Mouse (Mus musculus): ENCODE measurements at regions not wholly inside any gene's neighbourhood (a gene's known extent, or its start where the extent isn't known, plus 50 kb on each side); places are given as distances from the start of the nearest gene placed in this dataset.

DNA sequence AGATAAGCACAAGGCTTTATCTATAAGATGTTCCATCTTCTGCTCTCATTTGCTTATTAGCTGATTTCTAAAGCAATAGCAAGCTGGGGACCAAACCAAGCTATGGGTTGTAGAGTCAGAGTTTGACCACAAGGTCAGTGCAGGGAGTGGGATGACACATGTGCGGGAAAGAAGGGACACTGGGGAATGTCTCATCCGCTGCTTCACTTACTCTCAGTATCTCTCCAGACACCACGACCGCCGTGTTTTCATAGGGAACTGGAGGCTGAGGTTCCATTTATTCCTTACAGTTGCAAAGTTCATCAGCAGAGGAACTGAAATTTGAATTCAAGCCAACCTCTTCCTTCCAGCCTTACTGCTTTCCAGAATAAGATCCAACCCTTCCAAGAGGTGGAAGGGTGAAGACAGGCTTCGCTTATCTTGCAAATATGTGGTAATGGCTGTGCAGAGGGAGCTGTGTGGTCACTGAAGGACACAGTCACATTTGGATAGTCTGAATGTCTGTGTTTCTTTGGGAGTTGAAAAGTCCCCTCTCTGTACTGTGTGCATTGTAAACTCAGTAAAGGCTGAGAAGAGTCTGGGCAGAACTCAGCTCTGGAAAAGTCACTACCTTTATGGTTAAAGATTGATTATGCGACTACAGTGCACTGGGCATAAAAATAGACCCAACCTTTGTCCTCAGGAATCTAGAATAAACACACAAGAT, 118.1 kb upstream of the C1qtnf3 start:
- ATAC-seq (ENCODE audit: insufficient number of reproducible peaks, low FRiP score, low TSS enrichment): no peak

- no peak for ATAC-seq (ENCODE audit: insufficient number of reproducible peaks, low FRiP score, low TSS enrichment)
Observed at GRCm38 (mm10) chr15:10838584-10839288, 113.4 kb upstream of the C1qtnf3 start.

DNA sequence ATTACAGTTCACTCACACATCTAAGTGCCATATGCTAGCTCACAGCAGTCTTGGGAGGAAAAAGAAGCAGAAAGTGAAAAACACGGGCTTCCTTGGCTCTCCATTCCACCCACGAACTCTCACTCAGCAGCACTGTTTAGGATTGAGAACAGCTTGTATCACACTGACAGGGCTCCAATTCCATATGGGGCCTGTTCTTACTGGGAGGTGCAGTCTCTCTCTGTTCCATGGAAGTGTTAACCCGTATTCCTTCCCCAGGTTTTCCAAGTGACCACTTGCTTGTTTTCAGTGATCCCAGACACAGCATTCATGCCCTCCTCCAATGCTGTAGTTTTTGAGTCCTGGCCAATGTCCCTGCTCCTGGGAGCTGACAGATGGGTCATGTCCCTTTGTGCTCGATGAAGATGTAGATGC, 111.5 kb upstream of the C1qtnf3 start:
- peak; percentile 67; the same call in 1 of the 2 replicates for ATAC-seq (ENCODE audit: insufficient number of reproducible peaks, low FRiP score, low TSS enrichment)

DNA sequence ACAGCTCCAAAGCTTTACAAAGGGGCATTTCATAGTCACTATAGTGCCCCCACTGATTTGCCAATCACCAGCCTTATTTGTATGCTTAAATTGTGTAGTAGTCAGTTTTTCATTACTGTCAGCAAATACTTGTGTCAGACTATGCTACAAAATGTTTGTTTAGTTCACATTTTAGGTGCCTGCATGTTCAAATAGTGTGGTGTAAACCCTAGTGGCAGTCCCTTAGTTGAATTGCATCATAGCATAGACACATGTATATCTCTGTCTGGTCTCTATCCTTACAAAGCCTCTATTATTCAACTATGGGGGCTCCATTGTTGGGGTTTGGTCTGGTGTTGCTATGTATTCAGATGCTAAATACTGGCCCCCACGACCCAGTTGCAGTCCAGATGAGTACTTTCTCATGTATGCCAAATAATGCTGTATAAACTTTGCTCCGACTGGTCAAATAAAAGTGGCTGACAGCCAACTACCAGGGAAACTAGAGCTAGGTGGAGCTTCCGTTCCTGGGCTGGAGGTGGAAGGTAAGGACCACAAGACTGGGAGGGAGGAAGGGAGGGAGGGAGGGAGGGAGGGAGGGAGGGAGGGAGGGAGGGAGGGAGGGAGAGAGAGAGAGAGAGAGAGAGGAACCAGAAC, 109.0 kb upstream of the C1qtnf3 start:
- ATAC-seq (ENCODE audit: insufficient number of reproducible peaks, low FRiP score, low TSS enrichment): no peak

- no peak for ATAC-seq (ENCODE audit: insufficient number of reproducible peaks, low FRiP score, low TSS enrichment)
Observed at GRCm38 (mm10) chr15:10846722-10847121, 105.4 kb upstream of the C1qtnf3 start.

DNA sequence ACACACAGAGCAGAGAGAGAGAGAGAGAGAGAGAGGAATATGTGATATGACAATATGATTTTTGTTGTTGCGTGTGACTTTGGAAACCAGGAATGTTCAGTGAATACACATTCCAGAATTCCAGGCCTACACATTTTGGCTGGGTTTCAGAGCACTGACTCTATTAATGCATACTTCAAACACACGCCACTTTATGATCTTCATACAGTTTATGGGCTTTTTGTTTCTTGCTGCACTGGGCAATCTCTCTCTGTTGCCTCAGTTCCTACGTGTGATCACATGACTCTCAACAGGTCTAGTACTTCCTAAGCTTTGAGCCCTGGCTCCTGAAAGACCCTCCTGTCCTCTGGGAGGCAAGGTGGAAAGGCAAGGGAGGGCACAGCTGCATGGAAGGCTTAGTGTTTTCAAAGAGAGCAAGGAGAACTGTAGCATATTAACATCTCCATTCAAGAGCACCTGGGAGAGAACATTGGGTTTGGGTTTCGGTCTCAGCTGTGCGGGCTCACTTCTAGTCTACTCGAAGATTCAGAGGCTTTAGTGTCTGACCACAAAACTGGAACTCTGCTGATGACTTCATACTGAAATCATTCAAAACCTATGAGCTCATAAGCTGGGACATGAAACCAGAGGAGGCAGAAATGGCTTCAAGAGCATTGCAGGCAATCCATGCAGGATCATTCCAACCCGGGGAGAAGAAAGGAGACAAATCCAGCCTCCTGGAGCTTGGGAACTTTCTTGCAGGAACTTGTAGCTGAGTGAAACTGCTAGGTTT, 87.9 kb upstream of the C1qtnf3 start:
- ATAC-seq (ENCODE audit: insufficient number of reproducible peaks, low FRiP score, low TSS enrichment): no peak

DNA sequence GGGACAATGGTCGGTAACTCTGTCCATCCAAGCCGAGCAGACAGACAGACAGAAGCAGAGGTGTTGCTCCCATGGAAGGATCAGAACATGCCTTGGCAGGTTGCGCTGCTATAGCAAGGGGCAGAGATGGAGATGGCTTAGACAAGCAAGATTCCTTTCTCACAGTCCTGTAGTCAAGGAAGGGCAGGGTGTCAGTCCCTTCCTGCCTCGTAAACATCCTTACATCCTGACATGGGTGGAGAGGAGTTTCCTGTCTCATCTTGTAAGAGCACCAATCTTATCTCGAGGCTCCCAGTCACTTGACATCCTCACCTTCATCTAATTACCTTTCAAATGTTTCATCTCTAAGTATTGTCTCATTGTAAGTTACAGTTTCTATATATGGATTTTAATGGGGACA, 87.0 kb upstream of the C1qtnf3 start:
- no peak for ATAC-seq (ENCODE audit: insufficient number of reproducible peaks, low FRiP score, low TSS enrichment)

DNA sequence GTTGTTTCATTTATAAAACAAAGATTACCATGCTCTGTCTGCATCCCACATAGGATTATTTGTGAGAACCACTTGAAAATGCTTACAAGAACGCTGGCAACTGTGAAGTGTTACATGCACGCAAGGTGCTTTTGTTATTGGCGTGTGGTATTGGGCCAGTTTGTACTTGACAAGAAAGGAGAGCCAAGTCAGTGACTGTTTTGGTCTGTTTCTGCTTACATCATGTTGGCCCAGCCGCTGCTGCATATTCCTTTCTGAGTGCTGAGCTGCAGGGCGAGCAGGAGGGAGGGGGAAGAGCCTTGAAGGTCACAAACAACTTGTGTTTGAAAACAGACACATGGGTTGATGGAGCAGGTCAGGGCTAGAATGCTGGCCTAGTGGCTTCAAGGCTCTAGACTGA, 85.3 kb upstream of the C1qtnf3 start:
- no peak for ATAC-seq (ENCODE audit: insufficient number of reproducible peaks, low FRiP score, low TSS enrichment)

DNA sequence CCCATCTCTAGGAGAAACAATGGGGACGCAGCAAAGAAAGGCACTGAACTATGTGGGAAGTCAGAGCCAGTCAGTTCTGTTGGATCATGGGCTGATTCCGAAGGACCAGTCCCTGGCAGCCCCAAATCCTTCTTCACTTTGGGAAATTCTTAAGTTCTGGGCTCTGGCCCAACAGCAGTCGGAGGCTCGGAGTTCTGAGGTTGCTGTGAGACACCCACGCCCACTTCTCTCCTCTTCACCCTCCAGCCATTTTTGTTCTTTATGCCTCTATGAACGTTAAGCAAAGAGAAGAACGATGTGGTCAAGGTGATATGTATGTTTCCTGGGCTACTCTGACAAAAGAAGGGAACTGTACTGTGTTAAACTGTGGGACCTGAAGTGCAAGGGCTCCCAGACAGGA, 84.0 kb upstream of the C1qtnf3 start:
- no peak for ATAC-seq (ENCODE audit: insufficient number of reproducible peaks, low FRiP score, low TSS enrichment)

- no peak for ATAC-seq (ENCODE audit: insufficient number of reproducible peaks, low FRiP score, low TSS enrichment)
Observed at GRCm38 (mm10) chr15:10868716-10869585, 83.2 kb upstream of the C1qtnf3 start.

DNA sequence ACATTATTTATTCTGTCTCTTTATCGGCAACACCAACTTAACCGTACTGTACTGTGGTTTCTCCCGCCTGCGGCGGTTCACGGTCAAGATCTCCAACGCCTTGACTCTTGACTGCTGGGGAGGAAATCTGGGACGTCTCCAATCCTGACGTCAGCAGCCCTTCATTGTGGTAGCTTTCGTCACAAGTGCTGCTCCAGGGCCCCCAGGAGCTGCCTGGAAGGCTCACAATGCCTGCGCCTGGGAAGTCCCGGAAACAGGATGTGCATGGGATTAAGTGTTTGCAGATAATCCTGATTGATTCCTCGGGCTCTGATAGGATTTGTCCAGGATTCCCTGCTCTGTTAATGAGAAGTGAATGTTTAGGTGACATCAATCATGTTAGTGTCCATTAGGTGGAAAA, 82.3 kb upstream of the C1qtnf3 start:
- no peak for ATAC-seq (ENCODE audit: insufficient number of reproducible peaks, low FRiP score, low TSS enrichment)

DNA sequence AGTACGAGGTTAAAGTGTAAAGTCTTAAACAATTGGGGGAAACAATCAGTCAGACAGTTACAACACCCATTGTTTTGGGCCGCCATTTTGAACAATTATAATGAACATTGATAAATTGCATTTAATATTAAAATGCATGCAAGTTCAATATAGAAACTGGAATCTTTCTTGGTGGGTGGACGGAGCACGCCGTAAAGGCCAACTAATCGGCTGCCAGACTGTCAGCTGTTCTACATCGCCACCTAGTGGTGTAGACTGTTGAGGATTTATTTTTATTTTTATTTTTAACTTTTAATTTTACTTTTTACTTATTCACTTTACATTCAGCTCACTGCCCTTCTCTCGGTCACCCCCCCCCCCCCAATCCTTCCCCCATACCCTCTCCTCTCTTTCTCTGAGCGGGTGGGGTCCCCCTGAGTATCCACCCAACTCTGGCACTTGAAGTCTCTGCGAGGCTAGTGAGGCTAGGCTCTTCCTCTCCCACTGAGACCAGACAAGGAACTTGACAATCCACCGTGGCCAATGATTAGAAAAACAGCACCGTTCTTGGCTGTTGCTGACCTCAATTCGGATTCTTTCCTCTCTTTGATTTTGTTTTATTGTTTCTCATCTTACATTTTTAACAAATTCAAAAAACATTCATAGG, 79.7 kb upstream of the C1qtnf3 start:
- ATAC-seq (ENCODE audit: insufficient number of reproducible peaks, low FRiP score, low TSS enrichment): no peak

GRCm38 (mm10) chr15:10876328-10876727, 75.8 kb upstream of the C1qtnf3 start:
- no peak for ATAC-seq (ENCODE audit: insufficient number of reproducible peaks, low FRiP score, low TSS enrichment)

DNA sequence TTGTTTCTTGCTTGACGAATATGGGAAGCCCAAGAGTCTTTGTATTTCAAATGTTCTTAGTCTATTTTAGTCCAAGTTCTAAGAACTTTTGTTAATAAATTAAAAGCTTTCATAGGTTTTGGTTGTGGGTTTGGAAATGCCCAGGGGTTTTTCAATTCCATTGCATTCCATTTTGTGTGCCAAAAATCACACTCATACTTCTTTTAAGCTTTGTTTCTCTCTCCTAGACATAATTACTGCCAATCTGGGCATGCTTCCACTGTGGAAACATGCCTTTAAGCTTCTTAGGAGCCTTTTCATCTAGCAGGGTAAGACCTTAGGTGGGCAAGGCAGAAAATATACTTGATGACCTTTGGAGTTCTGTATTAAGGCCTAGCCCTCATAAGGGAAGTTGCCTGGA, 70.4 kb upstream of the C1qtnf3 start:
- no peak for ATAC-seq (ENCODE audit: insufficient number of reproducible peaks, low FRiP score, low TSS enrichment)

- ATAC-seq (ENCODE audit: insufficient number of reproducible peaks, low FRiP score, low TSS enrichment): no peak
Observed at GRCm38 (mm10) chr15:10887990-10888389, 64.1 kb upstream of the C1qtnf3 start.

GRCm38 (mm10) chr15:10890220-10890921, 61.8 kb upstream of the C1qtnf3 start:
- ATAC-seq (ENCODE audit: insufficient number of reproducible peaks, low FRiP score, low TSS enrichment): peak; percentile 63; the same call in 1 of the 2 replicates

- no peak for ATAC-seq (ENCODE audit: insufficient number of reproducible peaks, low FRiP score, low TSS enrichment)
Observed at GRCm38 (mm10) chr15:10898309-10898708, 53.8 kb upstream of the C1qtnf3 start.

DNA sequence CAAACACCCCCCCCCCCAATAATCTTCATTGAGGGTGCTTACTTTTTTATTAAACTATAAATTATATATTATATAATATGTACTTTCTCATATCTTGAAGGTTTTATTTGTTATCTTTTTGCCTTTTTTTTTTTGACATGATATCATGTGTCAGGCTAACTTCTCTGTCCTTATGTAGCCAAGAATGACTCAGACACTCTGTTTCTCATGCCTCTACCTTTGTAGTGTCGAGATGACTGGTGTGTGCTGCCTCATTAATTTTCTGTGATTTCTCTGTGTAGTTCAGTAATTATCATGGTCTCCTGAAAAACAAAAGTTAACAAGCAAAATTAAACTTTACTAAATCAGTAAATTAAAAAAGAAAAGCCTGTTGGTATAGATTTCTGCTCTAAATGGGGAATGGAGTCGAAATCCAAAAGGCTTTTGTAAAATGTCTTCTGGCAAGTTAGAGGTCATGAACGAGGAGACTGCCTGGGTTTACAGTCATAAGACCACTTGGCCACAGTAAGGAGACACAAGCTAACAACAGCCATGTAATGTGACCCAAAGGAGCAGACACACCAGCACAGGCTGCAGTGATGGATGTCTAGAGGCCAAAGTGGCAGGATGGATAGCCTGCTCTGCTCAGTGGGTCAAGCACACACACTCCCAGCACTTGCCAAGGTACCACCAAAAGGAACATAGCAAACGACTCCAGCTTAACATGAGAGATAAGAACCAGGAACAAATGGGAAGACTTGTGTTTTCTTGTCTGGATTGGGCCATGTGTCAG, 53.2 kb upstream of the C1qtnf3 start:
- no peak for ATAC-seq (ENCODE audit: insufficient number of reproducible peaks, low FRiP score, low TSS enrichment)
